In the genomic region with DNA sequence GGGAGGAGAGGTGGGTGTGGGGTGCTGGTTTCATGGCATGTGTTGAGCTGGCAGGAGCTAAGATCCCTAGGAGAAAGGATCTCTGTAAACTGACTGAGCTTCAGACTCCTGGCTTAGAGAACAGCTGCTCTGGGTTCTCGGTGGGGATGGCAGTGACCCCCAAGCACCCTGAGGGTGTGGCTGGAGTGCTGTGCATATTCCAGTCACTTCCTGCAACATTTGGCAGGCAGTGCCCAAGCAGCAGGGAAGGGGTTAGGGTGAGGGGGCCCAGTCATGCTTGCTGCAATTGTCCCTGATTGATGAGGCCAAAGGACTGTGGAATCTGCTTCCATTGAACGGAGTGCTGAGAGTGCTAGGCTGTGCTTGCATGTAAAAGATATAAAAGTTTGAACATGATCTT, we compare ENCODE assay signal across 8 mouse cellular contexts.
DNase-seq lines count a peak whose midpoint lies in the region; ATAC-seq lines count a peak whose summit lies in the region.

No protein-coding gene starts in this region.

- H3K4me2 ChIP-seq in forebrain, embryonic 16.5 days (ENCODE audit: low read length), result peak overlapping the region; percentile 5; the same call in 1 of the 2 replicates

- peaks cover 32% of the 10 kb centered on the region for H3K4me1 ChIP-seq in forebrain, embryonic 16.5 days (replicated peaks; ENCODE audit: control insufficient read depth, insufficient read depth, low read length)

- peak overlapping the region; percentile 85 for H3K27ac ChIP-seq in forebrain, embryonic 16.5 days (ENCODE audit: low read length)

- H3K36me3 ChIP-seq in forebrain, embryonic 16.5 days (ENCODE audit: control insufficient read depth, insufficient read depth), result no peaks in the 10 kb centered on the region

- H3K4me3 ChIP-seq in forebrain, embryonic 16.5 days (replicated peaks; ENCODE audit: low read length), result no peak overlapping the region

- WGBS in forebrain, embryonic 16.5 days, result 7% methylated on average over 2 of the region's 2 CpGs

- no peaks in the 10 kb centered on the region for H3K27me3 ChIP-seq in forebrain, embryonic 16.5 days (replicated peaks; ENCODE audit: control insufficient read depth, insufficient read depth, low read length)

- peak overlapping the region; percentile 44; the same call in 1 of the 2 replicates for H3K9ac ChIP-seq in forebrain, embryonic 16.5 days (replicated peaks; ENCODE audit: low read depth, low read length)

- peak; percentile 4 for DNase-seq in lung, postnatal 10 days
- DNase-seq in lung, postnatal 36 days, result no peak
- peak; percentile 76 for DNase-seq in mesoderm, embryonic 11.5 days (ENCODE audit: low read depth, low spot score)
- DNase-seq in layer of hippocampus, adult 9-11 months, result no peak
- no peak for DNase-seq in kidney, adult 9 months
- no peak for DNase-seq in urinary bladder, postnatal 4 days (ENCODE audit: low spot score in 2 of 2)
- DNase-seq in thymus, postnatal 14 days, result no peak

- H3K9me3 ChIP-seq in forebrain, embryonic 16.5 days (ENCODE audit: control insufficient read depth, low read length), result no peaks in the 10 kb centered on the region

- ATAC-seq in forebrain, embryonic 16.5 days, result peak; percentile 54

Comparison
In these comparisons a context has a peak if more than half of its experiments do, and no peak if none do; other contexts are left out.
1. DNase-seq: peak in lung, postnatal 10 days (single experiment) and mesoderm, embryonic 11.5 days (single experiment); none in lung, postnatal 36 days (single experiment), layer of hippocampus, adult 9-11 months (single experiment), kidney, adult 9 months (single experiment), urinary bladder, postnatal 4 days (0 of 2) and thymus, postnatal 14 days (single experiment).